Mouse (Mus musculus) T-cell, adult 2 months (primary cell): ENCODE measurements at regions not wholly inside any gene's neighbourhood (a gene's known extent, or its start where the extent isn't known, plus 50 kb on each side); places are given as distances from the start of the nearest gene placed in this dataset.

ENCODE experiments used
- DNase-seq: peaks from one replicate; pipeline ENCODE4 v3.0.0; 2022; ENCODE audit warnings: low spot score

DNA sequence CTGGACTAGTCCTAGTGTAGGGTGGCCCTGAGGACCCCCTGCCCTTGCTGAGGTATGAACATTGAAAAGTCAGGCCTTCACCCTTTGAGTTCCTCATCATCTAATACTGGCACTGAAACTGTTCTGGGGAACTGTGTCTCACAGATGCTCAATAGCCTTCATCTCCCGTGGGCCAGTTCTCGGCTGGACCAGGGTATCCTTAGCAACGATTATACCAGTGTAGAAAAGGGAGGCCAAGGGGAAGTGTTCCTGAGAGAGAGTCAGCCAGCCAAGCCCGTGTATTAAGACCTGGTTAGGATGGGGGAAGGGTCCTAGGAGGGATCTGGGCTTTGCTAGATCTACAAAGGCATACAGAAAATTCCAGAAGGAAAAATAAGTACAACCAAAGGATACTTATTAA, 153.2 kb downstream of the Enc1 start:
- no peak for DNase-seq

DNA sequence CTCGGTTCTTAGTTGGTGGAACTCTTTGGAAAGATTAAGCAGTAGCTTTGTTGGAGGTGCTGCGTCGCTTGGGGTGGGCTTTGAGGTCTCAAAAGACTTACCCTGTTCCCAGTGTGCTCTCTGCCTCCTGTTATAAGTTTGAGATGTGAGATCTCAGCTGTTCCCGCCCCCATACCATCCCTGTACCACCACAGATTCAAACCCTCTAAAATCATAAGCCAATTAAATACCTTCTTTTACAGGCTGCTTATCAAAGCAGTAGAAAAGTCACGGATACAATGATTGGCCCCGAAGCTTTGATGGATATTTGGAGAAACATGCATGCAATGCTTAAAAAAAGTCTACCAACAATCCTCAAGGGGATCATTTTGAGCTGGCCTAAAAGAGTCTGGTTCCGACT, 152.6 kb downstream of the Enc1 start:
- DNase-seq = no peak

DNA sequence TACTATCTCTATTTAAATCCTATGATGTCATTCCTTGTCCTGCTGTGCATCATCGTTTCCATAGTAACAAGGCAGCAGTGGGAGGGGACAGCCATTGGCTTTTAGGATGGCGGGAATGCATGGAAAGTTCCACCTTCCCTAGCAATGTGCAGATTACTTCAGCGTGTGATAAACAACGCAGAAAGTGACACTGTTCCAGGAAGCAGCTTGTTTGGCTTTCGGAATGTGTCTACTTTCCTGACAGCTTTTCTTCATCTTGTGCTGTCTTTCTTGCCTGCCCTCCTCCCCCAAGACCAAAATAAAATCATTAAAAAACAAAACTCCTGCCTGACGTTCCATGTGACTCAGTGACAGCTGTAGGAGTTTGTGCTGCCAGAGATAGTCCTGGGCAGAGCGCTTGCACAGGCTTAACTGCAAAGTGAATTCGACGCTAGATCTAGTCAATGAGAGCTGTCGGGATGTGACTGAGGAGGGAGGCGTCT, 149.6 kb downstream of the Enc1 start:
- no peak for DNase-seq

DNA sequence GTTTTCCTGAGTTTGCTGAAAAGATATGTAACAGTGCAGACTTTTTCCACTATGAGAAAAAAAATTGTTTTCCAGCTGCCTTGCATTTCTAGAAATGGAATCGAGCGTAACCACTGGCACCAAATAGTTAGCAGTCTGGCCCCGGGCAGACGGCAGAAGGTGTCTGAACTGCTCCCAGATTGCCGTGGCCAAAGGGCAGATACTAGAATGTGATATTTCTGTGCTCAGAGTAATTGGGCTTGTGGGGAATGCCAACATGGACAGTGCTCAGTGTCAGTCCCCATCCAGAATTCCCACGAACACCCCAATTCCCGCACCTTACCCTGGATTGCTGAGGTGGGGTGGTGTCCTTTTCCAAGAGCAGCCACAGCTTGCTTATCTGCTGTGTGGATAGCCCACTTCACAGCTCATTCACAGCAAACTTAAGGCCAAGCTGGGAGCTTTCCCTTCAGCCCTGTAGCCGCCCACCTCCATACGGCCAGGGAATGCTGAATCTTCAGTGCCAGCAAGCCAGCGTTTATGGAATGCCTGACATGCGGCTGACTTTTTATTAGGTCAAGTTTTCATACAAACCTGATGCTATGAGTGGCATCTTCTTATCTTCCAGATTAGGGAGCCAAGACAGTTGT, 148.1 kb downstream of the Enc1 start:
- no peak for DNase-seq

DNA sequence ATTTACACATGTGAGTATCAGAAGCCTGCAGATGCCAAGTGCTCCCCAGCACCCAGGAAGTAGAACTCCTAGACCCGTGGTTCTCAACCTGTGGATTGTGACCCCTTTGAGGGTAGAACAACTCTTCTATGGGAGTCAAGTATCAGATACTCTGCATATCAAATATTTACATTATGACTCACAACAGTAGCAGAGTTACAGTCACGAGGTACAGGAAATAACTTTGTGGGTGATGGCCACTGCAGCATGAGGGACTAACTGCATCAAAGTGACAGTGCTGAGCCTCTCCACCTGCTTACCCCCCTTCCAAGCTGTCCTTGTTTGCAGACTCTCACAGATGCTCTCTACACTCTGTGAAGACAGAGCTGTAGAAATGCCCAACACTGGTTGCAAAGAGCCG, 145.6 kb downstream of the Enc1 start:
- DNase-seq = peak; percentile 30

DNA sequence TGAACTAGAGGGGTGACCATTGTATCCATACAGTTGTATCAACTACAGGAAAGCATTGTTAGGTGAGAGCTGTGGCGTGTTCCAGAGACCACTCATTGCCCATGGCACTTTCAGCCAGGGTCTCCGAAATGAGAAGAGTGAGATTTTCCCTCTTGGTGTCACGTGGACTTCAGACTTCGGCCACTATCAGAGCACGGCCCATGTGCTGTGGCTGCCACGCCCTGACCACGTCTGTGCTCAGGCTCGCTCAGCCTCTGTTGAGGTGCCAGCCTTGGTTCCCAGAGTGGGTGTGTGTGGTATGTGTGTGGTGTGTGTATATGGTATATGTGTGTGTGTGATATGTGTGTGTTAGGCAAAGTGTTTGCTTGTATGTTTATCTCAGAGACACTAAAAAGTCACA, 144.6 kb downstream of the Enc1 start:
- DNase-seq = no peak

DNA sequence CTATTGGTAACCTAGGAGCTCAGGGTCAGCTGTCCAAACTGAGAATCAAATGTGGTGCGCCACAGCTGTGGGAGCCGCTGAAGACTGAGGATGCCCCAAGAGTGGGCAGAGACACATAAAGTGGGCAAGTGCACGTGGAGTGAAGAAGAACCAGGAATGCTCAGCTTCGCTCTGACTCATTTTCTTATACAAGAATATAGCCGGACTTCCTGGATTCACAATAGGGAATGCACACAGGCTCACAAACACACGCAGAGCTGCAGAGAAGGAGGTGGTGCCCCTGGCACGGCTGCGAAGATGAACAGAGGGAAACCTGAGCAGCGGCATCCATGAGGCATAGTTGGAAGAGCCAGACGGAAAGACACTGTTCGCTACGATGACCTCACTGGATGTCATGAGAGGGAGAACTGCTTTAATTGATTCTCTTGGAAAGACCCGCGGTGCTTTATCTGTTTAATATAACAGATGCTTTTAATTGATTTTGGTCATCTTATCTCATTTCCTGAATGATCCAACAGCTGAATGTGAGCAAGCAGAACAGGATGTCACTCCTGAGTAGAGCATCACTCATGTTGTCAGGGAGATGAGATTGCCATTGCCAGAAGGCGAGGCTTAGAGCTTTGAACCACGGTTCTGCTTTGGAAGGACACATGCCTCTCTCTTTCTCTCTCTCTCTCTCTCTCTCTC, 143.3 kb downstream of the Enc1 start:
- no peak for DNase-seq

DNA sequence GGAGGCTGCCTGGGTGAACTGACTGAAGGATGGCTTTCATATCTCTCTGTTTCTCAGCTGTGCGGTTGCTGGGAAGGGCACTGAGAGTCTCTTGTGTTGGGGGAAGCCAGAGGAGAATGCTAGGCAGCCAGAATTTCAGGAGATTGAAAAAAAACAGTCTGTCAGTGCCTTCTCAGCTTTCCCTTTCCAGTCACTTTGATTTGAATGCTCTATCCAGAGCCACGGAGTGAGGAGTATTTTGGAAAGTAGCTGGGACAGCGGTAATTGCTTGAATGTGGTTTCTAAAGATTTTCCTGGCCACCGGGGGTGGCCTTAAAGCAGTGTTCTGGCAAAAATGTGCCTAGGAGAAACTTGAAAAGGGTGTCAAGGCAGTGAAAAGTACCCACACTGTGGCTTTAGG, 142.4 kb downstream of the Enc1 start:
- no peak for DNase-seq

DNA sequence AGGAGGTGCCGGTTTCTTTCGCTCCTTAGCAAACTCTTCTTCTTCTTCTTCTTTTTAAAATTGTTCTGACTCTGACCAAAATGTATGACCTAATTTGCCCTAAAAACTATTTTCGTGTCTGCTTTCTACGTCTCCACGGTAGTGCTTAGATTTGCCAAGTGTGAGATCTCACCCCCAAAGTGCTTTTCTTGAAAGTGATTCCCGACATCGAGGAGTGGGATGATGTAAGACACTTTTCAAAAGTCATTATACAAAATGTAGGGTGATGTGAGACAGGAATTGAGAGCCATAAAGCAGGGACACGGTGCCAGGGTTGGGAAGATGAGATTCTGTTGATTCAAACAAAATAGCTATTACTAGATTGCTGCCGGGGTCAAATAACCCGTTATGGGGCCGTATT, 139.5 kb downstream of the Enc1 start:
- DNase-seq = no peak

DNA sequence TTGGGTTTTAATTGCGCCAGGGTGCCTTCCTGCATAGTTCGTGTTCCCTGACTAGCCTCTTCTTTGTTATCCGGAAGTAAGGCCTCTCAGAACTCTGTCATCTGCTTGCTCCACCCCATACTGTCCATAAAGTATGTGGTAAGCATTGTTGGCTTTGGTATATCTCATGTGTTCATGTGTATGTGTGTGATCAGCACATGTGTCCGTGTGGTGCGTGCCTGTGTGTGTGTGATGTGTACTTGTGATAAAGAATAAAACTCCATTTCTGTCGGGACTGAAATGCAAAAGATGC, 135.3 kb downstream of the Enc1 start:
- no peak for DNase-seq

DNA sequence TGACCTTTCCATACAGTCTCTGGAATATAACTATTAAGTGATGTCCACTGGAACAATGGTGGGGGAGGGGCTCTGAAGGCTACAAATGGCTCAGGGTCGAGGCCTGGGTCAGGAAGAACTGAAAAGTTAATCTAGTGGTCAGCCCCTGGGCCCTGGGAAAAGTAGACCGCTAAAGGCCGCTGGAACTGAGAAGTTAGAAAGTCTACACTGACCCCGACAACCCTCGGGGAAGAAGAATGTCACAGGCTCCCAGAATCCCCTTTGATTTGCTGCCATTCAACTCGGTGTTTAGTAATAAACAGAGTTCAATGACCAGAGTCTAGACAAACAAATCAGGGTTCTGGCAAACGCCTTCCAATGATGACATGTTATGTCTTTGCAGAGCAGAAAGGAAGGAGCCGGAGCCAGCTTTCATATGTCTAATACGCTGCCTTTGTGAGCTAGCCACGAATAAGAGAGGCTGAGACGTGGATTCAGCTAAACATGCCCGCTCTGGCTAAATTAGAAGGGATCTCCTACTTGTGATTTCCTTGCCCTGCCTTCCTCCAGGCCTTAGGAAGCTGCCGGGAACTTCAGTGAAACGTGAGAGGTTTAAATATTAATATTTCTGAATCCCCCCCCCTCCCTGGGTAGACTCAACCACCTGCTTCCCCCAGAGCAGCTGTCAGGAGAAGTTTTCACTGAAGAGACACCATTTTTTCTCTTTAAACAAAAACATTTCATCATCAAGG, 134.8 kb downstream of the Enc1 start:
- no peak for DNase-seq

DNA sequence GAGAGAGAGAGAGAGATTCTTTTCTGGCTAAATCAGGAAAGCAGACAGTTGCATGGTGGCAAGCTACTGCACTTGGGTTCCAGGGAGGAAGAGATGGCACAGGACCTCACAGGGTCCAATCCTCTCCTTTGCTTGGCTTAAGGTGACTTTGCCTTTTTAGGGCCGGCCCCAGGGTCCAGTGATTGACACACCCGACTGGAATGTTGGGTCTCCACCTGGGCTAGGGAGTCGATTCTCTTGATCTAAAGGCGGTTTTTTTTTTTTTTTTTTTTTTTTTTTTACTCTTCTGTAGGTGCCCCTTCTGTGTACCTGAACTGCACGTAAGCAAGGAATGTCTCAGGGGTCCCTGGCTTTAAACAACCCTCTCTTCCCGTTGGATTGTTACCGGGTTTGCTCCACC, 131.4 kb downstream of the Enc1 start:
- DNase-seq = no peak

DNA sequence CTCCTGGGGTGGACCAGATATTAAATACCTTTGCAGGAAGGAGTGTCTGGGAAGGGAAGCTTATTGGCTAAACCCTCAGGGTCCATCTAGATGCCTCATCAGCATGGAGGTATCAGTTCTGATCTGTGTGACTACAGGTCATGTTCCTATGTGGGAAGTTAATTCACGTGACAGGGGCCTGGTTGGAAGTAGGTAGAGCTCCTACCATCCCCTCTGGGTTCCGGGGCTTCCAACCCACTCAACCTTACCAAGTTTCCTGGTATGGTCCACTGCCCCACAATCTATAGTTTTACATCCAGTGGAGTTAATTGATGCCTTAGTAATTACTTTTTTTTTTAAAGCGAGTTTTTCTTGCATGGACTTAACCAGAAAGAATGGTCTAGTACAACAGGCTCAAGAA, 130.3 kb downstream of the Enc1 start:
- no peak for DNase-seq

DNA sequence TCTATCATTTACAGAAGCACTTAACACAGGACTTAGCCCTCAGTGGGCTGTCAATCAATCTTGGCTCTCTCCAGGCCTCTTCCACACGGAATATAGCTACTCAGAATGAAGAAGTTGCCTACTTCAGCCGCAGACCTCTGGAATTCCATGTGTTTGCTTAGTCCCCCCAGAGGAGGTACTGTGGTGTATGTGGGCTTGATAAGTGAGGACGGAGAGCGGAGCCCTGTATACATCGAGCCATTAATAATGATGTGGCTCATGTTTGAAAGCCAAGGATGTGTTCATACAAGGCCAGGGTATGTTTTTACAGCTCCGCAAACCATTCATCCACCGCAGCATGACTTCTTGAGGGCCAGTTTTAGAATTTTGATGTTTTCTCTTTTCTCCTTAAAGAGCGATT, 125.8 kb downstream of the Enc1 start:
- no peak for DNase-seq

DNA sequence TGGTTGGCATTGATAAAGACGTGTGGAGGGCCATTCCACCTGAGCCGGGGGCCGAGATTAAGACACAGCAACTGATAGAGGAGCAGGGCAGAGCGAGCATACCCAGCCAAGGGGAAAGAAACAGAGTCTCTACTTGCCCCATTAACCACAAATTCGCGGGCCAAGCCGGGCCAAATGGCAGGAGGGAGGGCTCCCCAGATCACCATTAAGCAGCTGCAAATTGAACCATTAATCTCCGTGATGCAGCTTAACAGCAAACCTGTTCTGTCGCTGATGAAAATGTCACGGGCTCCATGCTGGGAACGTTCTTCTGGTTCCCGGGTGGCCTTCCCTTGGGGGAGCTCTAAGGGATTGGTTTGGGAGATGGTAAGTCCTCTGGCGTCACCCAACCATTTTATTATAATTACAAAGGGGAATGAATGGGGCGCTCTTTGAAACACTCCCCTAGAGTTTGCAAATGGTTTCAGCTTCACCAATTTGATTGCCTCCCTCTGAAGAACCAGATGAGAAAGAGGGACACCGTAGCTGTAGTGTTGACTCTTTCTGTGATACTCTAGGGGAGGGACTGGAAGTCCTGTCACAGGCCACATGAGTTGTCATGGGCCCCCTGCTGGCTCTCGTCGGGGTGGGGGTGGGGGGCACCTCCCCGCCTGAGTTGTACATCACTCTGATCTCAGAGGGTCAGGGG, 124.8 kb downstream of the Enc1 start:
- DNase-seq = no peak

DNA sequence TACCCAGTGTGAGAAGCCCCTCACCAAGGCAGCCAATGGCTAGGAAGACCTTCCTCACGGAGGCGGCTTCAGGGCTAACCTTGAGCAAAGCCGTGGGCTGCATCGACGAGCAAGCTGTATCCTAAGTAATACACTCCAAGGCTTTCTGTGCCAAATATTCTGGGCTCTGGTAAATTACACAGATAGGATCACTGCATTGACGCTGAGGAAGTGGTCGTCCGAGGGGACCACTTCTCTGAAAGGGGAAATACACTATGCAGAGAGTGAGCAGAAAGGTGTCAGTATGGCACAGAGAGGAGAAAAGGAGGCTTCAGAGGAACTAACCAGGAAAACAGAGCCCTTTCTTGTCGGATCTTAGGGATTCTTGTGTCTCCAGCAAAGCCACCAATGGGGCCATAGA, 124.1 kb downstream of the Enc1 start:
- no peak for DNase-seq

DNA sequence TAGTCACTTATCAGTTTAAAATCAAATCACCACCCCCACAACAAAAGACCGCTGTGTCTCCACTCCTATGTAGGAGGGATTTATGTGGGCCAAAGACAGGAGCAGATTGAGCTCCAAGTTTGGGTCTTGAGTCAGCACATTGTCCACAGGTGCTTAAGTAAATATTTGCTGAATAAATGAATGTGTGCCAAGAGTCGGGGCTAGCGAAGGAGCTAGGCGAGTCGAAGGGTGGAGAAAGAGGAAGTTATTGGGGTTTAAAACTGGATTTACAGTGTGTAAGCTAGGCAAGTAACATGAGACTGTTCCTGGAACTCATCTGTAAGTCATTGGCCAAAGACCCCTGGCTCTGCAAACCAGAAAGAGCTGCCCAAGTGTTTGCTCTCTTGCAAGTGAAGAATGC, 122.9 kb downstream of the Enc1 start:
- DNase-seq = no peak

DNA sequence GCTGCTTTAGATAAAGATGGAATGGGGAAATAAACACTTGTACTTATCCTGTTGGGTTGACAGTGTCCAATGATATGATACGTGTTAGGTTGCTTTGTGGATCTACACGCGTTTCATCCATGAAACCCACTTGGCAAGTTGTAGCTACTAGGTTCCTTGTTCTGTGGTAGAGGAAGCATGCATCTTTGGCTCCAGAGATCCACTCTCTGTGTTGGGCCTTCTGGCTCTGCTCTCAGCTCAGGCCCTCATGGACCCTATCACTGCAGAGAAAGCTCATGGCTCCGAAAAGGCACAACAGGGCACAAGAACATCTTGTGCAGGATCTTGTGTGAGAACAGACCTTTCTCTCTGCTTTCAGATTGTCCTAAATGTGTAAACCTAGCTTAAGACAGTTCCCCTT, 122.3 kb downstream of the Enc1 start:
- DNase-seq = no peak

DNA sequence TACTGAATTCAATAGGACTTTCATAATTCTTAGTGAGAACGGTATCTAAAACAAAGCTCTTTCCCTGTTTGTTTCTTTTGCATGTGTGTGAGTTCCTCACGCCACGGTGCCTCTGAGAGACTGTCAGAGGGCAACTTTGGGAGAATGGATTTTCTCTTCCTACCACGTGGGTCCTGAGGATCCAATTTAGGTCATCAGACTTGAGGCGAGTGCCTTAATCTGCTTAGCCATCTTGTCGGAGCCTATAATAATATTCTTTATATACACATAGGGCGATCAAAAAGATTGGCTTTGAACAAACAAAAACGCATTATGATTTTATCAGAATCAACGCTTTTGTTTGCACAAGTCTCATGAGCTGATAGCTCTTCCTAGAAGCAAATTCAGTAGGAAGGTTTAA, 119.6 kb downstream of the Enc1 start:
- DNase-seq = no peak

DNA sequence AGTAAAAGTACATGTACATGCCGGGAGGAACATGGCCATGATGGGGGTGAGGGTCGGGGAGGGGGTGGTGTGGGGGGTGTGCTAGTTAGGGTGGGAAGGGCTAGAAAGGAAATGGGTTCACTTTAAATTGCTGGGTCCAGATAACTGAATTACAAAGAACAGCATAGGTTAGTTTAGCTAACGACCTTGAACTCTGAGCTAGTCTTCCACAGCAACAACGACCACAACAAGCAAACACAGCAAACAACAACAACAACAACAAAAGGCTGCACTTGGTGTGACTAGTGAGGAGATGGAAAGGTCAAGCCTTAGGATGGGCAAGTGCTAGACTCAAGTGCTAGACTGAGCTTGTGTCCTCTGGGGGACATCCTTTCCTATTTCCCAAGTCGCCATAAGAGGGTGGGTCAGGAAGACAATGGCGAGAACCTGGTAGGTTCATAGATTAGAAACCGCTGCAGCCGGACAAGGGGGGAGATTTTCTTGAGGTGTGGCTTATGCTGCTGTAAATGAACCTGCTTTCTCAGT, 117.9 kb downstream of the Enc1 start:
- no peak for DNase-seq

DNA sequence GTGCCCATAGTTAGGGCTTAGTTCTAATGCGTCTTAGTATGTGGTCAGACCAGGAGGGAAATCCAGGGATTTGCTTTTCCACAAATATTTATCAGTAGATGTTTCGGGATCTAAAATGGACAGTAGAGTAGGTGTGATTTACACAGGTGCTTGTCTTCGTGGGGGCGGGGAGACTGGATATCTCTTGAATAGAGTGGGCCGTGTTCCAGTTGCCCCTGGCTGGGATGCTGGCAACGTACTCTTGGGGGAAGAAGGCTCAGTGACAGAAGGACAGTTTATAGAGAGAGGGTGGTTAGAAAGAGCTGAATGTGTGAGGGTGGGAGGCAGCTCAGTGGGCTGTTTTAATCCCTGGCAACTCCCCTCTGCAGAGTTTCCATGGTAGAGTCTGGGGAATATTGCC, 117.4 kb downstream of the Enc1 start:
- no peak for DNase-seq

DNA sequence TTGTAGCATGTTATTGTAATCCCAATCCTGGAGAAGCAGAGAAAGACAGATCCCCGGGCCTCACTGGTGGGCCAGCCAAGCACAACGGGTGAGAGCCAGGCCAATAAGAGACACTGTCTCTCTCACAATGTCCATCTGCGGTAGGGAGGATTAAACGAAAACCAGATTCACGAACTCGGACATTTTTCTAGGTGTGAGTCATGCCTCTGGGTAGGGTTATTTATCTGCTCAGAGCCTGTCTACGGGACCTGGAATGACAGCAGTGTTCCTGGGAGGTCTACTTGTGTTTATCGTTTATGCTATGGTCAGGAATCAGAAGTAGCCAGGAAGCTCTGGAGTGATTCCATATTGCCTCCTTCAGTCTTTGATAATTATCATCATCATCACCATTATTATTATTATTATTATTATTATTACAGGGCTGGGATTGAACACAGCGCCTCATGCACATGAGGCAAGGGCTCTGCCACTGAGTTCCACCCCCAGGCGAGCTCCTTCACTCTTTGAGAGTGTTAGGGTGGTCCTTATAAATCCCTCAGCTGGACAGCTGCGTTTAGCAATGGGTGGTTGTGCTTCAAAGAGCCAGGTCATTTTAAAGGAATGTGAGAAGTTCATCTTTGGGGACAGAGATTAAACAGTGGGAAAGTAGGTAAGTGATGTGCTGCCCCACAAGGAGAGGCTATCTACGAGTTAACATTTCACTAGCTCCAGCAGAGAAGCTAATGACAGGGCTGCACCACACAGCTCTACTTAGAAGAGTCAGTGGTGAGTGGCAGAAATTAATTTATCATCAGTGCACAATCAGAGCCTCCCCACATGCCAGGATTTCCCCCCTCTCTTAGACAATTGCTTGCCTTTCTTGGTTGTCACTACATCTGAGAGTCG, 116.3 kb downstream of the Enc1 start:
- DNase-seq = no peak
